10 mouse cellular contexts compared by ENCODE assay signal in genomic region chr10:109903701-109904555, GRCm38 (mm10).
A peak's percentile ranks its signal among the peaks of the same experiment; 100 is the strongest.
DNase-seq lines count a peak whose midpoint lies in the region; ATAC-seq and TF ChIP-seq lines count a peak whose summit lies in the region.
"Had no signal": no experiment of that assay in that cellular context is flagged by ENCODE, and none has a peak within 500 bp of the region (broad histone marks: within the 10 kb centered on the region; RNA-seq: fewer than 3 reads in every experiment).

No protein-coding gene starts in this region.

- H3K4me1 ChIP-seq in embryonic facial prominence, embryonic 12.5 days: peaks cover 16% of the 10 kb centered on the region
- peaks cover 18% of the 10 kb centered on the region for H3K4me1 ChIP-seq in embryonic facial prominence, embryonic 10.5 days
- H3K4me1 ChIP-seq: liver, embryonic 13.5 days had no signal

- no peaks in the 10 kb centered on the region for H3K36me3 ChIP-seq in embryonic facial prominence, embryonic 12.5 days
- no peaks in the 10 kb centered on the region for H3K36me3 ChIP-seq in embryonic facial prominence, embryonic 10.5 days (replicated peaks)
- H3K36me3 ChIP-seq: liver, embryonic 13.5 days; midbrain, embryonic 15.5 days had no signal

- TF ChIP-seq CTCF in left cerebral cortex, adult 2 months (IDR thresholded peaks at IDR 0.05): no peak

- H3K27me3 ChIP-seq in embryonic facial prominence, embryonic 12.5 days: no peaks in the 10 kb centered on the region
- no peaks in the 10 kb centered on the region for H3K27me3 ChIP-seq in embryonic facial prominence, embryonic 10.5 days (replicated peaks; ENCODE audit: low read depth, poor library complexity, severe bottlenecking)
- H3K27me3 ChIP-seq: liver, embryonic 13.5 days; midbrain, embryonic 15.5 days had no signal

- WGBS in embryonic facial prominence, embryonic 12.5 days: 59% methylated on average over 17 of the region's 17 CpGs
- WGBS in embryonic facial prominence, embryonic 10.5 days: 79% methylated on average over 17 of the region's 17 CpGs

- intact Hi-C loops in left cerebral cortex, adult 2 months (cut with DNase I): no loop called here
- intact Hi-C loops in left cerebral cortex, postnatal 10 days (cut with DNase I): no loop called here

- ATAC-seq in embryonic facial prominence, embryonic 12.5 days (ENCODE audit: insufficient number of reproducible peaks, insufficient read depth, low FRiP score, low TSS enrichment): no peak
- ATAC-seq: midbrain, embryonic 15.5 days had no signal

- H3K27ac ChIP-seq in embryonic facial prominence, embryonic 12.5 days: no peak overlapping the region
- no peak overlapping the region for H3K27ac ChIP-seq in embryonic facial prominence, embryonic 10.5 days (replicated peaks)
- H3K27ac ChIP-seq in left cerebral cortex, adult 2 months: peak overlapping the region; percentile 67
- H3K27ac ChIP-seq: liver, embryonic 13.5 days; midbrain, embryonic 15.5 days had no signal

- no peaks in the 10 kb centered on the region for H3K9me3 ChIP-seq in embryonic facial prominence, embryonic 12.5 days
- no peaks in the 10 kb centered on the region for H3K9me3 ChIP-seq in embryonic facial prominence, embryonic 10.5 days
- H3K9me3 ChIP-seq: liver, embryonic 13.5 days; midbrain, embryonic 15.5 days had no signal

- no peak for DNase-seq in embryonic facial prominence, embryonic 10.5 days (ENCODE audit: low spot score)
- DNase-seq in left cerebral cortex, adult 2 months (ENCODE audit: extremely low spot score in 1 of 2, low spot score in 2 of 2): peak in 1 of 2 experiments; percentile 31
- DNase-seq in left cerebral cortex, postnatal 10 days (ENCODE audit: extremely low spot score in 1 of 2, low spot score in 2 of 2): no peak
- DNase-seq in R1 (ENCODE audit: low read depth, low spot score): peak; percentile 12
- DNase-seq in kidney, postnatal 4 days: peak; percentile 25 to 47
- DNase-seq in spleen, postnatal 10 days (ENCODE audit: low spot score in 2 of 2): no peak
- no peak for DNase-seq in layer of hippocampus, adult 9-10 months (ENCODE audit: low spot score)
- DNase-seq: liver, embryonic 13.5 days had no signal

- H3K4me3 ChIP-seq in embryonic facial prominence, embryonic 12.5 days: no peak overlapping the region
- H3K4me3 ChIP-seq in embryonic facial prominence, embryonic 10.5 days: no peak overlapping the region
- peak overlapping the region; percentile 20 for H3K4me3 ChIP-seq in left cerebral cortex, adult 2 months
- H3K4me3 ChIP-seq: liver, embryonic 13.5 days; midbrain, embryonic 15.5 days had no signal

- H3K4me2 ChIP-seq in embryonic facial prominence, embryonic 12.5 days (replicated peaks): 0 out of 2 replicates have a peak overlapping the region, but pooled peaks have one; percentile 2
- H3K4me2 ChIP-seq: liver, embryonic 13.5 days; midbrain, embryonic 15.5 days had no signal

- H3K9ac ChIP-seq in embryonic facial prominence, embryonic 12.5 days: no peak overlapping the region
- H3K9ac ChIP-seq: liver, embryonic 13.5 days; midbrain, embryonic 15.5 days had no signal

Comparison
In these comparisons a context has a peak if more than half of its experiments do, and no peak if none do; other contexts are left out.
1. DNase-seq: peak in R1 (single experiment) and kidney, postnatal 4 days (2 of 2); none in embryonic facial prominence, embryonic 10.5 days (single experiment), left cerebral cortex, postnatal 10 days (0 of 2), spleen, postnatal 10 days (0 of 2) and layer of hippocampus, adult 9-10 months (single experiment).